Mouse (Mus musculus) embryonic fibroblast, embryonic 13.5 days (primary cell): ENCODE results near the gene Etl4.

ENCODE experiments used
- CTCF ChIP-seq: IDR thresholded peaks from 2 replicates; pipeline ENCODE4 v1.5.1; 2011; ENCODE audit warnings: mild to moderate bottlenecking, control low read depth, low read length, moderate library complexity, borderline replicate concordance; ENCODE audit not compliant: insufficient read depth
- POLR2A ChIP-seq: IDR thresholded peaks from 2 replicates; pipeline ENCODE4 v1.6.1; 2011; ENCODE audit warnings: low read depth, mild to moderate bottlenecking, control low read depth, low read length, moderate library complexity

GRCm38 (mm10) chr2:20801236-20801890 lies 891.8 kb downstream of the Etl4 start:
- TF ChIP-seq POLR2A = no peak
- no peak for TF ChIP-seq CTCF
